Mouse (Mus musculus) stomach, postnatal 0 days (tissue): Measurements from ENCODE around the gene Tmem119.

Source experiments
- CTCF ChIP-seq: IDR thresholded peaks from 2 replicates; pipeline ENCODE4 v1.5.1; 2016; ENCODE audit warnings: antibody characterized with exemption, low read depth, mild to moderate bottlenecking, moderate library complexity
- EP300 ChIP-seq: optimal IDR thresholded peaks from 2 replicates; pipeline ENCODE3; 2016; ENCODE audit warnings: antibody characterized with exemption

GRCm38 (mm10) chr5:113810111-113810510 is 9.8 kb upstream of the Tmem119 start:
- no peak for TF ChIP-seq CTCF
- TF ChIP-seq EP300, result no peak
